Mouse (Mus musculus): Measurements from ENCODE around the gene Hint3.

DNA sequence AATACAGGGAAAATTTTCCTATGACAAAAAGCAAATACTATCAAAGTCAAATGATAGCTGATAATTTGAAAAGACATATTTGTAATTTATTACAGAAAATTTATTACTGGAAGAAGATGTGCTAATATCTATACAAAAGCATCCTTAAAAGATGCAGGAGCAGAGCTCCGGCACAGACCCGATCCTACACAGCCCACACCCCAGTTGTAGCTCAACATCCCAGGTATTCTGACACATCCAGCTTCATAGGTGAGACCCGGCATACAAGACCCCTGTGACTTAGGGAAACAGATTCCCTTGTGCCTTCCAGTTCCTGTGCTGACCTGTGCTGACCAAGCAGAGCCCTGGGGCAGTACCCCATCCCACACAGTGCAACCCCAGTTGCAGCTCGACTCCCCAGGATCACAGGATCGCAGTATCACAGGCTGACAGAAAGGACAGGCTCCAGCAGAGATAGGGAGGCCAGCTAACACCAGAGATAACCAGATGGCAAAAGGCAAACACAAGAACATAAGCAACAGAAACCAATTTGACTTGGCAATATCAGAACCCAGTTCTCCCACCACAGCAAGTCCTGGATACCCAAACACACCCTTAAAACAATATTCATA is 51.7 kb downstream of the Hint3 start:
- TF ChIP-seq CTCF (IDR thresholded peaks at IDR 0.05; ENCODE audit: low read depth) (no peak), EP300 (IDR thresholded peaks at IDR 0.05; ENCODE audit: low read depth) (no peak)
